Mouse (Mus musculus) heart, embryonic 11.5 days (tissue): ENCODE measurements around the gene Txlnb. TPM values are rescaled to one million over a fixed set of nuclear protein-coding genes. Genes with fewer than 3 reads are reported as not detected.
A peak's percentile ranks its signal among the peaks of the same experiment; 100 is the strongest.

Experiments used
- ATAC-seq: fragments of 200-750 bp; cut with Nextera tagmentation; replicated peaks from 2 replicates; pipeline ENCODE4 v1.8.0; 2017; ENCODE audit warnings: moderate library complexity; ENCODE audit not compliant: insufficient number of reproducible peaks, low FRiP score, low TSS enrichment
- H3K27ac ChIP-seq: fragments of 300-500 bp; sonication (generic); 2 replicates; pipeline ENCODE4 v1.5.1; 2014; ENCODE audit warnings: mild to moderate bottlenecking, low read depth, low read length
- H3K27me3 ChIP-seq: fragments of 300-500 bp; sonication (generic); 2 replicates; pipeline ENCODE4 v1.6.1; 2014; ENCODE audit warnings: mild to moderate bottlenecking, low read length, mixed read lengths; ENCODE audit not compliant: control insufficient read depth, insufficient read depth
- H3K36me3 ChIP-seq: fragments of 300-500 bp; sonication (generic); 2 replicates; pipeline ENCODE4 v1.6.1; 2014; ENCODE audit warnings: mild to moderate bottlenecking, low read length, moderate library complexity, mixed read lengths; ENCODE audit not compliant: control insufficient read depth, insufficient read depth
- H3K4me1 ChIP-seq: fragments of 300-500 bp; sonication (generic); 2 replicates; pipeline ENCODE4 v1.6.1; 2014; ENCODE audit warnings: low read length; ENCODE audit not compliant: control insufficient read depth, insufficient read depth
- H3K4me2 ChIP-seq: fragments of 300-500 bp; sonication (generic); 2 replicates; pipeline ENCODE4 v1.6.1; 2014; ENCODE audit warnings: mild to moderate bottlenecking, moderate library complexity
- H3K4me3 ChIP-seq: fragments of 300-500 bp; sonication (generic); 2 replicates; pipeline ENCODE4 v1.5.1; 2014; ENCODE audit warnings: low read depth, low read length
- H3K9ac ChIP-seq: fragments of 300-500 bp; sonication (generic); 2 replicates; pipeline ENCODE4 v1.6.1; 2014; ENCODE audit warnings: mild to moderate bottlenecking, low read depth, low read length, moderate library complexity
- H3K9me3 ChIP-seq: fragments of 300-500 bp; sonication (generic); replicated peaks from 2 replicates; pipeline ENCODE4 v1.6.1; 2016; ENCODE audit warnings: low read length; ENCODE audit not compliant: control insufficient read depth
- WGBS: fragments of 180-500 bp; shearing (Covaris S2); extraction: QIAGEN DNeasy Blood & Tissue Kit; methylation state at CpG from one replicate; pipeline ENCODE4 v1.1.7; 2014; ENCODE audit not compliant: insufficient replicate concordance; 5-methylcytosine and 5-hydroxymethylcytosine counted together
- polyA plus RNA-seq: library from polyadenylated mRNA; unstranded; fragments of >200 nt; fragmentation: Nextera tagmentation; extraction: Ambion mirVana; gene quantifications from 2 replicates; pipeline ENCODE4 v1.2.1, GENCODE M21; 2014

The Txlnb gene
- polyA plus RNA-seq, 1 experiment from 2014 or later, result 37.4 TPM

DNA sequence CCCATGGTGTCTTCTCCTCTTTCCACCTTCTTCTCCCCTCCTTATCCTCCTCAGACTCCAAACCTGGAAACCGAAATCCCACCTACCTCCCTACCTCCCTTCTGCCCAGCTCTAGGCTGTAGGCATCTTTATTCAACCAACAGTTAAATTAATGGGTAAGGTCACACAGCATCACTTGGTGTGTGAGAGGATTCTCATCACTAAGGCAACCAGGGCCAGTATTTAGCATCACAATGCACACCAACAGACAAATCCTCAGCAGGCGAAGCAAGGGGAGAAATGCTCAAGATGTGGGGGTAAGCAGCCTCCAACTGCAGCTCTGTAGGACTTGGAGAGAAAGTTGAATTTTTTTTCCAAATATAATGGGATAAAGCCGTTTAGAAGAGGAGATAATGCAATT is 35.0 kb downstream of the Txlnb start:
- H3K36me3 ChIP-seq, result no peaks in the 10 kb centered on the region; the same call in 1 of the 2 replicates
- no peaks in the 10 kb centered on the region for H3K27me3 ChIP-seq
- H3K4me1 ChIP-seq, result no peaks in the 10 kb centered on the region
- no peak overlapping the region for H3K4me3 ChIP-seq
- ATAC-seq, result no peak
- H3K9me3 ChIP-seq, result no peaks in the 10 kb centered on the region
- WGBS, result 59% methylated on average over 3 of the region's 3 CpGs
- H3K9ac ChIP-seq, result no peak overlapping the region
- H3K27ac ChIP-seq, result no peak overlapping the region
- H3K4me2 ChIP-seq, result no peak overlapping the region

- Histone ChIP-seq H3K4me2 (no peak overlapping the region), H3K4me1 (no peaks in the 10 kb centered on the region), H3K27ac (no peak overlapping the region), H3K4me3 (no peak overlapping the region), H3K9me3 (no peaks in the 10 kb centered on the region), H3K27me3 (no peaks in the 10 kb centered on the region), H3K9ac (no peak overlapping the region), H3K36me3 (no peaks in the 10 kb centered on the region)
- no peak for ATAC-seq
- 75% methylated on average over 6 of the region's 6 CpGs for WGBS
These were observed 39.0 kb downstream of the Txlnb start for GRCm38 (mm10) chr10:17835031-17835430.

DNA sequence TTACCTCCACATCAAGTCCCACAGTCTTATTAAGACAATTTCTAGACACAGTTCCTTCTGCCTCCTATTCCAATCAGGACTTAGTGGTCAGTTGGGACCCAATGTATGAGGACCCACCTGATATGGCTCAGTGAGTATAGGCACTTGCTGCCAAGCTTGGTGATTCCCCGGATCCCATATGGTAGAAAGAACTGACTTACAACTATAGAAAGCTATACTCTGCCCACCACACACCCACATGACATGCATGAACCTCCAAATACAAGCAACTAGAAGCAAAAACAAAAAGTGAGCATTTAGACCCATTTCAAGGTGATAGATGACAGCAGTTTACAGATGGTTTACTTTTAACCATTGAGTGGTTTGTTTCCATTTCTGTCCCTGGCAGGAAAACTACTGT is 40.2 kb downstream of the Txlnb start:
- no peaks in the 10 kb centered on the region for H3K27me3 ChIP-seq
- H3K9ac ChIP-seq, result no peak overlapping the region
- no peak overlapping the region for H3K27ac ChIP-seq
- H3K4me2 ChIP-seq, result no peak overlapping the region
- H3K4me3 ChIP-seq, result no peak overlapping the region
- WGBS, result 82% methylated on average over 1 of the region's 1 CpGs
- H3K9me3 ChIP-seq, result no peaks in the 10 kb centered on the region
- no peaks in the 10 kb centered on the region for H3K36me3 ChIP-seq
- no peak for ATAC-seq
- no peaks in the 10 kb centered on the region for H3K4me1 ChIP-seq

- Histone ChIP-seq H3K9ac (no peak overlapping the region), H3K36me3 (no peaks in the 10 kb centered on the region; the same call in 1 of the 2 replicates), H3K9me3 (no peaks in the 10 kb centered on the region), H3K27me3 (no peaks in the 10 kb centered on the region), H3K4me1 (no peaks in the 10 kb centered on the region), H3K27ac (no peak overlapping the region), H3K4me3 (no peak overlapping the region), H3K4me2 (no peak overlapping the region)
- ATAC-seq, result no peak
- WGBS, result 78% methylated on average over 3 of the region's 3 CpGs
These were observed 46.0 kb downstream of the Txlnb start for GRCm38 (mm10) chr10:17842030-17842429.

DNA sequence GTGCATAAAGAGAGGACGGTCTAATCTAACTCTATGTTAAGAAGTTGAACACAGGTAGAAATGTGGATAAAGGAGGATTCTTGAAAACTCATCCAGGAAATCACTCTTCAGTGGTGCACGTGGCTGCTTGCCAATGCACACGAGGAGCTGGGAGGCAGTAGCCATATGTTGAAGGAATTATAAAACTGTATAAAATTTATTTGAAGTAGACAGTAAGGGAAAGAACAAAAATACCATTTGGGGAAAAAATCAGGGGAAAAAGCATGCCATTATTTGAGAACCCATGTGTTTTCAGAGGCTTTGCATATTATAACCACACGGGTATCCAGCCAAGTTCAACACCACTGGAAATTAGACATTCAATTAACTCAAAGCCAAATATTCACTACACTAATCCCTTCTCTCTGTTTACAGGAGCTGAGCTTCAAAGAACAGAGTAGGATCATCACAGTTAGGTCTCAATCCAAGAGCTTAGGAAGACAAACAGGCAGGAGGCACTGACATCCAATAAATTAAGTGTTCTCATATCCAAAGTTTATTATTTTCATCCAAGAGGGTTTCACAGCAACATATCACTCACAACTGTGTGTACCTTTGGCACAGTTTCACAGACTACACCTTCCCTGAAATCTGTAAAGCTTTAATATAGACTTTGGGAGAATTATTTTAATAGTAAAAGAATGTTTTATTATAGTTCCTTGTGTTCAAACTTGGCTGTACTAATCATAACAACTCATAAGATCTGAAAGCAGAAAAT is 48.9 kb downstream of the Txlnb start:
- H3K9me3 ChIP-seq, result no peaks in the 10 kb centered on the region
- ATAC-seq, result no peak
- H3K27me3 ChIP-seq, result no peaks in the 10 kb centered on the region
- no peak overlapping the region for H3K27ac ChIP-seq
- H3K4me3 ChIP-seq, result no peak overlapping the region
- H3K4me1 ChIP-seq, result no peaks in the 10 kb centered on the region
- no peak overlapping the region for H3K9ac ChIP-seq
- WGBS, result 76% methylated on average over 4 of the region's 4 CpGs
- no peaks in the 10 kb centered on the region; the same call in 1 of the 2 replicates for H3K36me3 ChIP-seq
- H3K4me2 ChIP-seq, result no peak overlapping the region

- no peaks in the 10 kb centered on the region for H3K36me3 ChIP-seq
- H3K27me3 ChIP-seq, result no peaks in the 10 kb centered on the region
- H3K9me3 ChIP-seq, result no peaks in the 10 kb centered on the region
- H3K27ac ChIP-seq, result no peak overlapping the region
- ATAC-seq, result no peak
- H3K9ac ChIP-seq, result no peak overlapping the region
- H3K4me2 ChIP-seq, result no peak overlapping the region
- WGBS, result 68% methylated on average over 9 of the region's 9 CpGs
- no peak overlapping the region for H3K4me3 ChIP-seq
- H3K4me1 ChIP-seq, result no peaks in the 10 kb centered on the region
These were observed 61.7 kb downstream of the Txlnb start for GRCm38 (mm10) chr10:17857647-17858261.

DNA sequence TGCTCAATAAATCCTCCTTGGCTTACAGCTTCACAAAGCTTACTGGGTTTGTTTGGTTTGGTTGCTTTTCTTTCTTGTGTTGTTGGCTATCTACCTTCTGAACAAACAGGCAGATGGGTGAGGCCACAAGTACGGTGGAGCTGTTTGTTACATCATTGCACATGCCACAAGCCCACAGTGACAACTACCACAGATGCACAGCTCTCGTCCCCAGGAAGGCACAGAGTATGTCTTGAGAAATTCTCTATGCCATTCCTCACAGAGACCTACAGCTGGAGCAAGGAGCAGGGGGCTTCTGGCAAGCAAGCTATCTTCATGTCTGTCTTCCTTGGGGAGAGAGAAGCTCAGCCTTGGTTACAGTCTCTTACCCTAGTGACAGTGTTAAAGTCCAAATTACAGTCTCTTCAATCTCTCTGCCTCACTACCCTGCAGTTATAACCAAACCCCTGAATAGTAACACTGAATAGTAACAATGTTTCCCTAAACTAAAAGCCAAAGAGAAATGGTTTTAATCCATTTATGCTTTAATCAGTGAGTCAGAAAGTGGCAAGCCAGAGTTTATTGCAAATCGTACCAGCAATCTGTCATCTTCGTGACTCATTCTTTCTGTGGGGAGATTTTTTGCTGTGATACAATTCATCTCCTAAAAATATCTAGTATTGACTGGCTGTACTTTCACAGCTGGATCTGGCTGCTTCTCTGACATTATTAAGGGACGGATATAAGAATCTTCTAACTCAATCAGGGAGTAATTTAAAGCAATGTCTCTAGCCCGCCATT is 64.9 kb downstream of the Txlnb start:
- H3K4me2 ChIP-seq, result no peak overlapping the region

GRCm38 (mm10) chr10:17869822-17870662 is 74.0 kb downstream of the Txlnb start:
- no peak overlapping the region for H3K4me3 ChIP-seq
- H3K36me3 ChIP-seq, result no peaks in the 10 kb centered on the region
- ATAC-seq, result peak; percentile 77
- no peak overlapping the region for H3K4me2 ChIP-seq
- H3K27me3 ChIP-seq, result no peaks in the 10 kb centered on the region
- H3K9me3 ChIP-seq, result no peaks in the 10 kb centered on the region; the same call in 1 of the 2 replicates
- H3K9ac ChIP-seq, result no peak overlapping the region
- H3K27ac ChIP-seq, result no peak overlapping the region
- no peaks in the 10 kb centered on the region for H3K4me1 ChIP-seq
- 27% methylated on average over 5 of the region's 5 CpGs for whole genome bisulfite sequencing

More for the DNA sequence above, 64.9 kb downstream of the Txlnb start:
- no peak overlapping the region for H3K4me3 ChIP-seq
- no peak overlapping the region for H3K27ac ChIP-seq
- no peaks in the 10 kb centered on the region for H3K4me1 ChIP-seq
- no peak for ATAC-seq
- no peak overlapping the region for H3K9ac ChIP-seq
- H3K9me3 ChIP-seq, result no peaks in the 10 kb centered on the region; the same call in 1 of the 2 replicates
- H3K27me3 ChIP-seq, result no peaks in the 10 kb centered on the region
- no peaks in the 10 kb centered on the region for H3K36me3 ChIP-seq
- WGBS, result 79% methylated on average over 6 of the region's 6 CpGs
